Mouse (Mus musculus): Measurements from ENCODE around the gene Rhcg. TPM values are rescaled to one million over a fixed set of nuclear protein-coding genes. Genes with fewer than 3 reads are reported as not detected.
A peak's percentile ranks its signal among the peaks of the same experiment; 100 is the strongest.

The Rhcg gene
- polyA plus RNA-seq, 1 experiment from 2014 or later: not detected

DNA sequence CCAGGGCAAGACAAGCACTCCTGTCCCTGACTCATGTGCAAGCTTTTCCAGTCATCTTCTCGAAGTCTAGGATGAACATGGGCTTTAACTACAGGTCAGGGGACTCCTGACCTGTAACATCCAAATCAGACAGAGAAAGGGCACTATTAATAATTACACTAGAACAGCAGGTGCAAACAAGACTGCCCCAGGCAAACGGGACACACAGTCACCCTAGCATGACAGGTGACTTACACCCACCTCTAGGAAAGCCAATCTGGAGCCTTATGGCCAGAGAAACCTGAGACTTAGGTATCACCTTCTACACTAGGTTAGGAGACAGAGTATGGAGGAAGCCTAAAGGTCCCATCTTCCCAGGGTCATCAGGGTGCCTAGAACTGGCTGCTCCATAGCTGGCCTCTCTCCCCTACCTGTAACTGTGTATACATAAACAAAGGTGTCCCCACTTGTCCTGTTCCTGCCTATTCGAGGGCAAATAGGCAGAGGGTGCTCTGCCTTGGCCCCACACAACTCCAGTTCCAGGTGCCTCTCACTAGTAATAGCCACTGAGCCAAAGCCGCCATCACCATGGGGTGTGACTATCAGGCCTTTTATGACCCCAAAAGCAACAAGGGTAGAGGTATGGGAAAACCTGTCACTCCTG, 10.9 kb upstream of the Rhcg start:
- no peak overlapping the region for H3K4me2 ChIP-seq
- peaks cover 16% of the 10 kb centered on the region for H3K27me3 ChIP-seq
- ATAC-seq (ENCODE audit: insufficient number of reproducible peaks, insufficient read depth, low FRiP score, low TSS enrichment, low read depth): no peak
- H3K4me3 ChIP-seq (replicated peaks): no peak overlapping the region
- H3K4me1 ChIP-seq (replicated peaks): no peaks in the 10 kb centered on the region
- no peak overlapping the region for H3K9ac ChIP-seq (replicated peaks)
- no peak overlapping the region for H3K27ac ChIP-seq
- no peaks in the 10 kb centered on the region for H3K9me3 ChIP-seq
- no peaks in the 10 kb centered on the region for H3K36me3 ChIP-seq
- 70% methylated on average over 4 of the region's 4 CpGs for WGBS

DNA sequence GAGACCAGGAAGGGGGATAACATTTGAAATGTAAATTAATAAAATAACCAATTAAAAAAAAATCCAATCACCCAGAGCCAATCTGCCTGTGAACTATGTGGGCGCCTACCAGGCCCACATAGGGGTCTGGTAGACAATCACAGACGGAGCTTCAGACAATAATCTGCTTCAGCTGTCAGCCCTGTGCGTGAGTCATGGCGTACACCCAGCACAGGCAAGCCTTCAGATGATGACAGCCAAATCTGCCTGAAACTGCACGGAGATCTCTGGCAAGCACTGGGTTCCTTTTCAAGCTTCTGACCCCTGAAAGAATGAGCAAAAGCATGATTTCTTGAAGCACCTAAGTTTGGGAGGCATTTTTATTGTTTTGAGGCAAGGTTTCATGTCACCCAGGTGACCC, 8.7 kb upstream of the Rhcg start:
- Histone ChIP-seq H3K9ac (replicated peaks) (no peak overlapping the region), H3K27ac (no peak overlapping the region), H3K36me3 (no peaks in the 10 kb centered on the region), H3K4me3 (replicated peaks) (no peak overlapping the region), H3K4me1 (replicated peaks) (no peaks in the 10 kb centered on the region), H3K9me3 (no peaks in the 10 kb centered on the region), H3K27me3 (peaks cover 6% of the 10 kb centered on the region; the same call in 1 of the 2 replicates), H3K4me2 (no peak overlapping the region)
- WGBS: 91% methylated on average over 5 of the region's 5 CpGs
- no peak for ATAC-seq (ENCODE audit: insufficient number of reproducible peaks, insufficient read depth, low FRiP score, low TSS enrichment, low read depth)

DNA sequence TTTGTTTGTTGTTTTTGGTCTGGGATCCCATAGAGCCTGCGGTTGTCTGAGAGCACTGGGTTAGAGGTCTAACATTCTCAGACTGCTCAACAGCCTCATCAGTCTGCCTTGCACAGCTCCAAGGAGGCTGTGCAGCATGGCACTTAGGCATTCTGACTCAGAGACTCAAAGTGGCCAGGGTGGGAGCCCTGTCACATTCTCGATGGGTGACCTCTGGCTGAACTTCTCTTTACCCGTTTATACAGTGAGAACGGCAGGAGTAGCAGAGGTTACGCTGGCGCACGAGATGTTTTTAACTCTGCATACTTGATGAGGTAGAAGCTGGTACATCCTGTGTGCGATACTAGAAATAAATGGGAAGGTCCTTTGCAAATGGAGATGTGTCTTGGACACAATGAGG, 5.6 kb upstream of the Rhcg start:
- no peaks in the 10 kb centered on the region for H3K36me3 ChIP-seq
- H3K9ac ChIP-seq (replicated peaks): no peak overlapping the region
- H3K4me1 ChIP-seq (replicated peaks): no peaks in the 10 kb centered on the region

DNA sequence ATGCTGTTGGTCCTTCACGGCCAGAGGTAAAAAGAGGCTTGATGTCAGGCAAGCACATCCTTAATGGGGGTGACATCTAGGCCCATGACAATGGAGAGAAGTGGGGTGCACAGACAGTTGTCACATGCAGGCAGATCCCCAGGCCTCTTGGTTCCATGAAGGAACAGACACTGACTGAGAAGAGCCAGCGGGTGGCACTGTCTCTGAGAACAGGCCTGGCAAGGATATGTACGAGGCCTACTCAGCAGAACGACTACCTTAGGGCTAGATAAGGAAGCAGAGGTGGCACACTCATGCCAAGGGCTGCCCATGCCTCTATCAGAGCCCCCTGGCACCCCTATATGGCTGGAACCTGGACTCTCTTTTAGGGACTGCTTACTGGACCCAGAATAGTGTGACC, 2.0 kb upstream of the Rhcg start:
- Histone ChIP-seq H3K27ac (no peak overlapping the region), H3K4me3 (replicated peaks) (no peak overlapping the region), H3K9me3 (no peaks in the 10 kb centered on the region), H3K36me3 (no peaks in the 10 kb centered on the region), H3K9ac (replicated peaks) (no peak overlapping the region), H3K4me2 (no peak overlapping the region), H3K27me3 (peaks cover 53% of the 10 kb centered on the region), H3K4me1 (replicated peaks) (no peaks in the 10 kb centered on the region)
- no peak for ATAC-seq (ENCODE audit: insufficient number of reproducible peaks, insufficient read depth, low FRiP score, low TSS enrichment, low read depth)
- 69% methylated on average over 4 of the region's 4 CpGs for WGBS

More for the DNA sequence above, 5.6 kb upstream of the Rhcg start:
- peaks cover 17% of the 10 kb centered on the region for H3K27me3 ChIP-seq
- H3K27ac ChIP-seq: no peak overlapping the region
- H3K9me3 ChIP-seq: no peaks in the 10 kb centered on the region
- 69% methylated on average over 8 of the region's 8 CpGs for WGBS
- no peak overlapping the region for H3K4me3 ChIP-seq (replicated peaks)
- ATAC-seq (ENCODE audit: insufficient number of reproducible peaks, insufficient read depth, low FRiP score, low TSS enrichment, low read depth): no peak
- H3K4me2 ChIP-seq: no peak overlapping the region

DNA sequence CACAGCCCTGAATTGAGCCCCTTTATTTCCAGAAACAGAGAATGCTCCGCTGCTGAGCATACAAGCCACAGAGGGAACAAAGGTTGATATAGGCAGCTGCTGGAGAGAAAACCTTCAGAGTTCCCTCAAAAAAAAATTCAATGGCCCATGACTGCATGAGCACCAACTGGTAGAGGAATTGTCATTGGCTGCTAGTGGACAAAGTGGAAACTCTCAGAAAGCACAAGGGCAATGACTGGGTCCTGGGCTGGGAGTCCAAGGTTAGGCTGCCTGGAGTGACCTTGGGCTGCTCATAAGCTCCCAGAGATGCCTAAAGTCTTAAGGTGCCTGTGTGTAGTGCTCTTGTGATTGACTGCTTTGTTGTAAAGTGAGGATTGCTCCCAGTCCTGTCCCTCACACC, 1.5 kb downstream of the Rhcg start:
- Histone ChIP-seq H3K9ac (replicated peaks) (no peak overlapping the region), H3K4me1 (replicated peaks) (no peaks in the 10 kb centered on the region), H3K27me3 (peaks cover 84% of the 10 kb centered on the region), H3K27ac (no peak overlapping the region), H3K4me2 (no peak overlapping the region), H3K4me3 (replicated peaks) (no peak overlapping the region), H3K9me3 (no peaks in the 10 kb centered on the region), H3K36me3 (no peaks in the 10 kb centered on the region)
- WGBS: 85% methylated on average over 1 of the region's 1 CpGs
- no peak for ATAC-seq (ENCODE audit: insufficient number of reproducible peaks, insufficient read depth, low FRiP score, low TSS enrichment, low read depth)

DNA sequence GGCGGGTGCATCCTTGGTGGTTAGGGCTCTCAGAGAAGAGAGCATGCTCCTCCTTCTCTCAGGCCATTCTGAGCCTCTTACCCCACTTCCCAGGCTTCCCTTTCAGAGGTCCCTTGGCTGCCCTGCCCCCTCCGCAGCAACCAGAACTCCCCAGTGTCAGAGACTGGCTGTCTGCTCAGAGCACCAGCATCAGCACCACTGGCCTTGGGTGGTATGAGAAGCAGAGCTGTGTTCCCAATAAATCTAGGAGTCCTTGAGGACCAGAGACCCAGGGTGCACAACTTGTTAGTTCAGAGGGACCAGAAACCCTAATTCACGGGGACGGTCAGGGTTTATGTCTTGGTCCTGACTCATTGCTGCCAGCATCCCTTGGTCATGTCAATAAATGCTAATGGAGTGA, 2.4 kb downstream of the Rhcg start:
- WGBS: 71% methylated on average over 4 of the region's 4 CpGs
- no peaks in the 10 kb centered on the region for H3K9me3 ChIP-seq
- no peak overlapping the region for H3K4me2 ChIP-seq
- H3K9ac ChIP-seq (replicated peaks): no peak overlapping the region
- H3K27ac ChIP-seq: no peak overlapping the region
- peaks cover 94% of the 10 kb centered on the region for H3K27me3 ChIP-seq
- H3K36me3 ChIP-seq: no peaks in the 10 kb centered on the region
- no peak overlapping the region for H3K4me3 ChIP-seq (replicated peaks)
- ATAC-seq (ENCODE audit: insufficient number of reproducible peaks, insufficient read depth, low FRiP score, low TSS enrichment, low read depth): no peak
- no peaks in the 10 kb centered on the region for H3K4me1 ChIP-seq (replicated peaks)

DNA sequence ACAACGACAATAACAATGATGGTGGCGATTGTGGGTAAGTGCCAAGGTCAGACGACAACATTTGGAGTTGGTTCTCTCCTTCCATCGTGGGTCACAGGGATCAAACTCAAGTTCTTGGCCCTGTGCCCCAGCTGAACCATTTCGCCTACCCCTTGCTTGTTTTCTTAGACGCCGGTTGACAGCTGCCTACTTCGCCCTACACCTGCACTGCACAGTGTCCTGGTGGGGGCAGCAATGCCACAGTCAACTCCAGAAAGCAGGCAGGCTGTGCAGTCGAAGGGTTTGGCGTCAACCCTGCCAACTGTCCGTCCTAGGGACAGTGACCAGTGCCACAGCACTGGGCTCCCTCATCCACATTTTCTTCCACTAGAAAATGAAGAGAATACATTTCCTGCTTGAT, 4.1 kb downstream of the Rhcg start:
- H3K9me3 ChIP-seq: no peaks in the 10 kb centered on the region
- H3K4me2 ChIP-seq: no peak overlapping the region
- H3K36me3 ChIP-seq: no peaks in the 10 kb centered on the region
- H3K4me3 ChIP-seq (replicated peaks): no peak overlapping the region
- H3K9ac ChIP-seq (replicated peaks): no peak overlapping the region
- no peaks in the 10 kb centered on the region for H3K4me1 ChIP-seq (replicated peaks)
- WGBS: 61% methylated on average over 11 of the region's 11 CpGs
- no peak for ATAC-seq (ENCODE audit: insufficient number of reproducible peaks, insufficient read depth, low FRiP score, low TSS enrichment, low read depth)
- peaks cover 96% of the 10 kb centered on the region for H3K27me3 ChIP-seq
- H3K27ac ChIP-seq: no peak overlapping the region

DNA sequence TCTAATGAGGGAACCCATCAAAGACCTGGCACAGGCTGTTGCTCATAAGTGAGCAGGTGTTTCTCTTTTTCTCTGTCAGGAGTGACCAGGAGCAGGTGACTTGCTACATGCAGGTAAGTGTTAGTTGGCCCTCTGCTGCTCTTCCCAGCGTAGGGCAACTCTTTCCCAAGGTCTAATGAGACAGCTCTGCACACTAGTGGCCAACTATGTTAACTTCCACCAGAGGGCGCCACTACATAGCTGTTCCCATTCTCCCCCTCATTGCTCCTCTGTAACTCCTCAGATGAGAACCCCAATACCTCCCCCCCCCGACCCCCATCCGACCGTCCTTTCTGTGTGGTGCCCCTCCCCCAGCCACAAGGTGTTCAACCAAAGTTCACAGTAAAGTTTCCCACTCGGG, 4.7 kb downstream of the Rhcg start:
- Histone ChIP-seq H3K4me3 (replicated peaks) (no peak overlapping the region), H3K4me2 (no peak overlapping the region), H3K9ac (replicated peaks) (no peak overlapping the region), H3K27ac (no peak overlapping the region), H3K36me3 (no peaks in the 10 kb centered on the region), H3K27me3 (peaks cover 96% of the 10 kb centered on the region), H3K9me3 (no peaks in the 10 kb centered on the region), H3K4me1 (replicated peaks) (no peaks in the 10 kb centered on the region)
- 14% methylated on average over 6 of the region's 6 CpGs for WGBS
- no peak for ATAC-seq (ENCODE audit: insufficient number of reproducible peaks, insufficient read depth, low FRiP score, low TSS enrichment, low read depth)

DNA sequence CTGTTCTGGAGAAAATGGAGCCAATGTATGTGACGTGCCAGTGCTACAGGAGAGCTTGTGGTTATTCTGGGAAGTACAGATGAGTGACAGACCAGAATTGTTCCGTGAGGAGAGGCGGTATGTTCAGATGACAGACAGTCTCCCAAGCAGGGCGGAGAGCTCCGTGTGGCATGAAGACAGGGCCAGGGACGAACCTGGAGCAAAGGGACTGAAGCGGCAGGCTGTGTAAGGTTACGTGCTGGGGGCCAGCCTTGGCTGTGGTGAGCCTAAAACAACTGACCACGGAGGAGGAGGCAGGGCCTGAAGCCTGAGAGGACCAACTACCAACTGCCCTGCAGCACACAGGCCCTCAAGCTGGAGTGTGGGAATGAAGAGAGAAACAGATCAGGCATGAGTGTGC, 5.6 kb downstream of the Rhcg start:
- 72% methylated on average over 9 of the region's 9 CpGs for WGBS
- no peak for ATAC-seq (ENCODE audit: insufficient number of reproducible peaks, insufficient read depth, low FRiP score, low TSS enrichment, low read depth)
- H3K27me3 ChIP-seq: peaks cover 96% of the 10 kb centered on the region

DNA sequence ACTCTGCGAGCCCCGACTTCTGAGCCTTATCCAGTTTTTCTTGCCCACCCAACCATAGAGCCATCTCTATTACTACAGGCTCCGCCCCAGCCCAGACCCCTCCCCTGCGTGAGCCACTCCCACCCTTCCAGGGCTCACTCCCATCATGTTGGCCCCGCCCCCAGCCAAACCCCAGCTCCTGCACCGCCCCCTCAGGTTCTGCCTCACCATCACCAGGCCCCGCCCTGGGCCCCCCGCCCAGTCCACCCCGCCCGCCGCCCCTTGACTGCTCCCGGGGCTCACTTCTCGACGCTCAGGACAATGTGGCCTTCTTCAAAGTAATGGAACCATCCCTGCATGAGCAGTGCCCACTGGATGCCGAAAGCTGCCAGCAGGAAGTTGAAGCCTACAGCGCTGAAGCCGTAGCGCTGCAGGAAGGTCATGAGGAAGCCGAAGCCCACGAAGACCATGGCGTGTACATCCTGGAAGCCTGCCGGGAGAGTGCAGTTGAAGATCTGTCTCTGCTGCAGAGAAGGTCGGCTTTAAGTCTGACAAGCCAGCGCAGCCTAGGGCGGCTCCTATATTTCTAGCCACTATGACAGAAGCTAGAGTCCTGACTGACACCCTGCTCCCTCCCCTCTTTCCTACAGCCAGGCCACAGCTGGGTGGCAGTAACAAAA, 10.1 kb downstream of the Rhcg start:
- WGBS: 3% methylated on average over 24 of the region's 25 CpGs
- Histone ChIP-seq H3K4me1 (replicated peaks) (0 out of 2 replicates have a peak, but pooled peaks cover 6% of the 10 kb centered on the region), H3K27me3 (peaks cover 95% of the 10 kb centered on the region), H3K27ac (no peak overlapping the region), H3K9ac (replicated peaks) (no peak overlapping the region), H3K36me3 (no peaks in the 10 kb centered on the region), H3K4me2 (peak overlapping the region; percentile 65), H3K9me3 (no peaks in the 10 kb centered on the region), H3K4me3 (replicated peaks) (peak overlapping the region; percentile 35)
- peak; percentile 54 for ATAC-seq (ENCODE audit: insufficient number of reproducible peaks, insufficient read depth, low FRiP score, low TSS enrichment, low read depth)

More for the DNA sequence above, 5.6 kb downstream of the Rhcg start:
- no peaks in the 10 kb centered on the region for H3K36me3 ChIP-seq
- 0 out of 2 replicates have a peak, but pooled peaks cover 6% of the 10 kb centered on the region for H3K4me1 ChIP-seq (replicated peaks)
- H3K4me3 ChIP-seq (replicated peaks): no peak overlapping the region
- H3K9ac ChIP-seq (replicated peaks): no peak overlapping the region
- no peak overlapping the region for H3K27ac ChIP-seq
- H3K9me3 ChIP-seq: no peaks in the 10 kb centered on the region
- no peak overlapping the region for H3K4me2 ChIP-seq

DNA sequence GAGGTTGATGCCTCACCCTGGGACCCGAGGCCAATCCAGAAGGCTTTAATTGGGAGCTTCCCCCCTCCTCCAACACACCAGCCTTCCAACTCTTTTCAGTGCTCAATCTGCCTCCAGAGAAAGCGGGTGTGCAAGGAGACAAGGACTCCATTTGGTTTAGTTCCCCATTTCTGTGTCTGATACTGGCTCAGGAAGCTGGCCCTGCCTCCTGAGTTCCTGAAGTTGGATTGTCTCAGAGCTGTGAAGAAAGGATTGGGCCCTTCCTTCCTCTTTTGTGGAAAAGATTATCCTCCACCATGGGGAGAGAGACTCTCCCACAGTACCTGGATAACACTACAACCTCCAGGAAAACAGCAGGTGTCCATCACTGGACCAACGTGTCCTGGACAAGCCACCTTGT, 10.7 kb downstream of the Rhcg start:
- H3K4me2 ChIP-seq: peak overlapping the region; percentile 65
- WGBS: 30% methylated on average over 3 of the region's 3 CpGs
- peak overlapping the region; percentile 35; the same call in 1 of the 2 replicates for H3K4me3 ChIP-seq (replicated peaks)
- no peaks in the 10 kb centered on the region for H3K36me3 ChIP-seq
- peaks cover 96% of the 10 kb centered on the region for H3K27me3 ChIP-seq
- H3K4me1 ChIP-seq (replicated peaks): 0 out of 2 replicates have a peak, but pooled peaks cover 6% of the 10 kb centered on the region
- H3K27ac ChIP-seq: no peak overlapping the region
- no peak overlapping the region for H3K9ac ChIP-seq (replicated peaks)
- ATAC-seq (ENCODE audit: insufficient number of reproducible peaks, insufficient read depth, low FRiP score, low TSS enrichment, low read depth): no peak
- H3K9me3 ChIP-seq: no peaks in the 10 kb centered on the region

DNA sequence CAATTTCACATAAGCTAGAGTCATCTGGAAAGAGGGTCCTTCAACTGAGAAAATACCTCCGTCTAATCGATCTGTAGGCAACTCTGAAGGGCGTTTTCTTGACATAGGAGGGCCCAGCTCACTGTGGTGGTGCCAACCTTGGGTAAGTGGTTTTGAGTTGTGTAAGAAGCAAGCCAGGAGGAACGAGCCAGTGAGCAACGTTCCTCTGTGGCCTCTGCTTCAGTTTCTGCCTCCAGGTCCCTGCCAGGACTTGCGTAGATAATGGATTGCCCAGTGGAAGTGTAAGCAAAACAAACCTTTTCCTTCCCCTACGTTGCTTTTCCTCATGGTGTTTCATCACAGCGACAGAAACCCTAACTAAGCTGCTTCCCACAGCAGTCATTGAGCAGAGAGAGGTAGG, 15.5 kb downstream of the Rhcg start:
- Histone ChIP-seq H3K4me3 (replicated peaks) (no peak overlapping the region), H3K4me2 (no peak overlapping the region), H3K27ac (no peak overlapping the region), H3K36me3 (no peaks in the 10 kb centered on the region), H3K4me1 (replicated peaks) (no peaks in the 10 kb centered on the region), H3K27me3 (peaks cover 96% of the 10 kb centered on the region), H3K9ac (replicated peaks) (no peak overlapping the region), H3K9me3 (no peaks in the 10 kb centered on the region)
- WGBS: 66% methylated on average over 8 of the region's 8 CpGs
- no peak for ATAC-seq (ENCODE audit: insufficient number of reproducible peaks, insufficient read depth, low FRiP score, low TSS enrichment, low read depth)
